Mouse (Mus musculus) heart, postnatal 0 days (tissue): ENCODE measurements around the gene Rbm28.

ENCODE experiments used
- CTCF ChIP-seq: IDR thresholded peaks from 2 replicates; pipeline ENCODE4 v1.5.1; 2016; ENCODE audit warnings: antibody characterized with exemption, control low read depth, low read depth
- EP300 ChIP-seq: IDR thresholded peaks from 2 replicates; pipeline ENCODE4 v1.6.1; 2016; ENCODE audit warnings: antibody characterized with exemption, low read depth

DNA sequence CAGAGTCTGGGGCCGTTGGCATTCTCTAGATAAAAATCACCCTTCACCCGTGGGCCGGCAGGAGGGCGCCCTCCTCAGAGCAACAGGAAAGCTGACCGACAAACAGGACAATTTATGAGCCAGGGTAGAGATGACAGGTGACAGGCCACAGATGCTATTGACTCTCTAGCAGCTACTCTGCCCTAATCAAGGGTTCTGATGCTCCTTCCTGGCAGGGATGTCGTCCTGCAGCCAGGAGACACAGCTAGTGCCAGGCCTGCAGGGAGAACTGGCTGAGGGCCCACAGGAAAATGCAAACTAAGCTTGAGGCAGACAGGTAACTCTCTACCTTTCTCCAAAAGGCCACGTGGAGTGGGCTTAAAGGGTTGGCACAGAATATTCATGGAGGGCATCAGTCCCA lies 46.3 kb upstream of the Rbm28 start:
- no peak for TF ChIP-seq EP300
- peak; percentile 6; the same call in 1 of the 2 replicates for TF ChIP-seq CTCF
